Mouse (Mus musculus) liver, postnatal 0 days (tissue): Measurements from ENCODE around the gene Spata20. TPM values are rescaled to one million over a fixed set of nuclear protein-coding genes. Genes with fewer than 3 reads are reported as not detected.

Experiments
- ATAC-seq: fragments of 200-750 bp; cut with Nextera tagmentation; 2 replicates; pipeline ENCODE4 v1.8.0; 2017; ENCODE audit warnings: mild to moderate bottlenecking, moderate library complexity
- DNase-seq: peaks from one replicate; pipeline ENCODE4 v3.0.0-alpha.2; 2016
- H3K27ac ChIP-seq: fragments of 300-500 bp; sonication (generic); 2 replicates; pipeline ENCODE4 v1.5.1; 2014; ENCODE audit warnings: antibody characterized with exemption, moderate library complexity, mild to moderate bottlenecking, low read depth
- H3K27me3 ChIP-seq: fragments of 300-500 bp; sonication (generic); 2 replicates; pipeline ENCODE4 v1.6.1; 2014; ENCODE audit warnings: low read length, control low read depth, mixed read lengths; ENCODE audit not compliant: insufficient read depth
- H3K36me3 ChIP-seq: fragments of 300-500 bp; sonication (generic); replicated peaks from 2 replicates; pipeline ENCODE4 v1.6.1; 2014; ENCODE audit warnings: mild to moderate bottlenecking, control low read depth, low read length, moderate library complexity, mixed read lengths; ENCODE audit not compliant: insufficient read depth
- H3K4me1 ChIP-seq: fragments of 300-500 bp; sonication (generic); 2 replicates; pipeline ENCODE4 v1.6.1; 2014; ENCODE audit warnings: antibody characterized with exemption, mild to moderate bottlenecking, control low read depth; ENCODE audit not compliant: insufficient read depth
- H3K4me2 ChIP-seq: fragments of 300-500 bp; sonication (generic); 2 replicates; pipeline ENCODE4 v1.6.1; 2014; ENCODE audit warnings: low read depth, mild to moderate bottlenecking, low read length, moderate library complexity, mixed read lengths
- H3K4me3 ChIP-seq: fragments of 300-500 bp; sonication (generic); 2 replicates; pipeline ENCODE4 v1.5.1; 2014; ENCODE audit warnings: low read depth, low read length
- H3K9ac ChIP-seq: fragments of 300-500 bp; sonication (generic); replicated peaks from 2 replicates; pipeline ENCODE4 v1.6.1; 2014; ENCODE audit warnings: mild to moderate bottlenecking, moderate library complexity
- H3K9me3 ChIP-seq: fragments of 300-500 bp; sonication (generic); 2 replicates; pipeline ENCODE4 v1.6.1; 2016; ENCODE audit warnings: mild to moderate bottlenecking, control low read depth, low read length, mixed read lengths
- CTCF ChIP-seq: sonication (generic); IDR thresholded peaks from 2 replicates; pipeline ENCODE4 v1.5.1; 2016; ENCODE audit warnings: antibody characterized with exemption, low read depth
- EP300 ChIP-seq: IDR thresholded peaks from 2 replicates; pipeline ENCODE4 v1.6.1; 2016; ENCODE audit warnings: antibody characterized with exemption, low read depth, mild to moderate bottlenecking
- WGBS: fragments of 180-500 bp; shearing (Covaris S2); extraction: QIAGEN DNeasy Blood & Tissue Kit; methylation state at CpG from one replicate; pipeline ENCODE4 v1.1.7; 2014; ENCODE audit not compliant: insufficient replicate concordance; 5-methylcytosine and 5-hydroxymethylcytosine counted together
- polyA plus RNA-seq: library from polyadenylated mRNA; unstranded; fragments of >200 nt; fragmentation: Nextera tagmentation; extraction: Ambion mirVana; gene quantifications from 2 replicates; pipeline ENCODE4 v1.2.1, GENCODE M21; 2015

The Spata20 gene
- polyA plus RNA-seq, 1 experiment from 2014 or later, result not detected

DNA sequence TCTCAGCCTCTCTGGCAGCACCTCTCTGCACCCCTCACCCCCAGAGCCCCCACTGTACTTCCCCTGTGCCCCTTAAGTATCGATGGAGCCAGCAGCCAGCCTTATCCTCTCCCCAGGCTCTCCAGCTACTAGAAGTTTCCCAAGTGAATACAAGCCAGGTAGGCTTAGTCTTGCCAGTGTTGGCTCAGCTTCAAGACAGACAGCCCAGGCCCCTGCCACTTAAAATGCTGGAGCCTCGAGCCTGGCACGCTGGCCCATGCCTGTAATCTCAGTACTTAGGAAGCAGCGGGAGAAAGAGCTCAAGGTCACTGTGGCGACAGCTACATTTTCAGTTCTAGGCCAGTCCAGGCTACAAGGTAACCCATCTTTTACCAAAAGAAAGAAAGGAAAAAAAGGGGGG lies 36.1 kb downstream of the Spata20 start:
- no peaks in the 10 kb centered on the region for H3K36me3 ChIP-seq
- TF ChIP-seq CTCF (no peak), EP300 (no peak)
- H3K4me3 ChIP-seq, result no peak overlapping the region
- 0 out of 2 replicates have a peak, but pooled peaks cover 4% of the 10 kb centered on the region for H3K27me3 ChIP-seq
- no peaks in the 10 kb centered on the region for H3K9me3 ChIP-seq
- DNase-seq (no peak), ATAC-seq (no peak)
- no peak overlapping the region for H3K9ac ChIP-seq
- H3K4me1 ChIP-seq, result no peaks in the 10 kb centered on the region
- no peak overlapping the region for H3K4me2 ChIP-seq
- no peak overlapping the region for H3K27ac ChIP-seq
- WGBS, result 42% methylated on average over 5 of the region's 5 CpGs

DNA sequence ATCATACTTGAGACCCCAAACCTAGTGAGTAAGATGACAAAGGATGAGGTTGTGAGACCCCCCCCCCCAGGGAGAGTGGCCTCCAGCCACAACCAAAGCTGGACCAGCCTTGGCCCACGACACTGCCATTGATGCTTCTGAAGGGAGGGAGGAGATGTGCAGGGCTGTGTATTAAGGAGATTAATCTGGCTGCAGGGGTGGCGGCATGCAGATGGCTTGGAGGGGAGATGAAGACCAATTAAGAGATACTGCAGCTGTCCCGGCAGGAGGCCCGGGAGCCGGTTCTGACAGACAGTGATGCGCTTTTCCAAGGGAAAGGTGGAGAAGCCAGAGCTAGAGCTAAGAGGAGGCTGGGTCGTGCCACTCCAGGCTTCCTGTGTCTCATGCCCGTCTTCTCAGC lies 36.7 kb downstream of the Spata20 start:
- Histone ChIP-seq H3K9ac (no peak overlapping the region), H3K9me3 (no peaks in the 10 kb centered on the region), H3K4me2 (no peak overlapping the region), H3K27ac (no peak overlapping the region), H3K27me3 (0 out of 2 replicates have a peak, but pooled peaks cover 4% of the 10 kb centered on the region), H3K4me3 (no peak overlapping the region), H3K4me1 (no peaks in the 10 kb centered on the region), H3K36me3 (no peaks in the 10 kb centered on the region)
- DNase-seq, result no peak
- TF ChIP-seq CTCF (no peak), EP300 (no peak)
- no peak for ATAC-seq
- WGBS, result 60% methylated on average over 8 of the region's 8 CpGs

- 34% methylated on average over 3 of the region's 3 CpGs for WGBS
Measured at GRCm38 (mm10) chr11:94447017-94447416, 39.0 kb downstream of the Spata20 start.

DNA sequence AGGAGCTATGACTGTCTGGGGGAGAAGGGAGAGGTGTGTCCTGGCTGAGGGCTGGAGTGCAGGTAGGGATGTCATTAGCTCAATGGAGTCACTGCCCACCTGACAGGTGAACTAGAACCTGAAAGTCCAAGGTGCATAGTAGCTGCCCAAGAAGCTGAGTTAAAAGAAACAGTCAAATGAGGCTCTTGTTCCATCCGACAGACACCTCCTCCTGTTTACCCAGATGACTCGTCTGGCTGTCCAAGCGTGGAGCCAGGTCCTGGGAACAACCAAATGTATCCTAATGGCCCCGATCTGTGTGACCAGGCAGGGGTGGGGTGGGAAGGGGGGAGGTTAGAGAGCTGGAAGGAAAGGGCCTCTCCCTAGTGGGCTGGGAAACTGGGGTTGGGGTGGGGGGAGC lies 40.7 kb downstream of the Spata20 start:
- DNase-seq (no peak), ATAC-seq (no peak)
- 40% methylated on average over 4 of the region's 4 CpGs for WGBS
- no peaks in the 10 kb centered on the region for H3K36me3 ChIP-seq
- H3K4me3 ChIP-seq, result no peak overlapping the region
- H3K27ac ChIP-seq, result no peak overlapping the region
- H3K4me1 ChIP-seq, result no peaks in the 10 kb centered on the region
- no peak overlapping the region for H3K4me2 ChIP-seq
- no peaks in the 10 kb centered on the region for H3K9me3 ChIP-seq
- H3K9ac ChIP-seq, result no peak overlapping the region
- TF ChIP-seq EP300 (no peak), CTCF (no peak)
- 0 out of 2 replicates have a peak, but pooled peaks cover 4% of the 10 kb centered on the region for H3K27me3 ChIP-seq

More at GRCm38 (mm10) chr11:94447017-94447416, 39.0 kb downstream of the Spata20 start:
- Histone ChIP-seq H3K4me2 (no peak overlapping the region), H3K4me1 (no peaks in the 10 kb centered on the region), H3K9ac (no peak overlapping the region), H3K9me3 (no peaks in the 10 kb centered on the region), H3K4me3 (no peak overlapping the region), H3K27ac (no peak overlapping the region), H3K36me3 (no peaks in the 10 kb centered on the region), H3K27me3 (0 out of 2 replicates have a peak, but pooled peaks cover 4% of the 10 kb centered on the region)
- DNase-seq (no peak), ATAC-seq (no peak)
- TF ChIP-seq EP300 (no peak), CTCF (no peak)

- ATAC-seq, result no peak
- H3K4me2 ChIP-seq, result no peak overlapping the region
- H3K4me1 ChIP-seq, result no peaks in the 10 kb centered on the region
- H3K27ac ChIP-seq, result no peak overlapping the region
- 63% methylated on average over 5 of the region's 5 CpGs for WGBS
- no peak for DNase-seq
- no peaks in the 10 kb centered on the region for H3K9me3 ChIP-seq
- no peak for TF ChIP-seq EP300
- no peak for TF ChIP-seq CTCF
- no peak overlapping the region for H3K9ac ChIP-seq
- H3K36me3 ChIP-seq, result no peaks in the 10 kb centered on the region
- no peak overlapping the region for H3K4me3 ChIP-seq
- 0 out of 2 replicates have a peak, but pooled peaks cover 4% of the 10 kb centered on the region for H3K27me3 ChIP-seq
Measured at GRCm38 (mm10) chr11:94444829-94445228, 41.1 kb downstream of the Spata20 start.

- Histone ChIP-seq H3K9me3 (no peaks in the 10 kb centered on the region), H3K4me3 (no peak overlapping the region), H3K9ac (no peak overlapping the region), H3K4me2 (no peak overlapping the region), H3K36me3 (no peaks in the 10 kb centered on the region), H3K4me1 (no peaks in the 10 kb centered on the region), H3K27me3 (0 out of 2 replicates have a peak, but pooled peaks cover 4% of the 10 kb centered on the region), H3K27ac (no peak overlapping the region)
- DNase-seq (no peak), ATAC-seq (no peak)
- 80% methylated on average over 9 of the region's 9 CpGs for WGBS
- TF ChIP-seq EP300, result no peak
Measured at GRCm38 (mm10) chr11:94441752-94442151, 44.2 kb downstream of the Spata20 start.

GRCm38 (mm10) chr11:94441122-94441521 lies 44.9 kb downstream of the Spata20 start:
- no peaks in the 10 kb centered on the region for H3K36me3 ChIP-seq
- no peaks in the 10 kb centered on the region for H3K9me3 ChIP-seq
- ATAC-seq (no peak), DNase-seq (no peak)
- no peak overlapping the region for H3K9ac ChIP-seq
- no peak overlapping the region for H3K4me2 ChIP-seq
- no peak for TF ChIP-seq EP300
- TF ChIP-seq CTCF, result no peak
- no peaks in the 10 kb centered on the region for H3K4me1 ChIP-seq
- H3K4me3 ChIP-seq, result no peak overlapping the region
- 61% methylated on average over 7 of the region's 7 CpGs for WGBS
- H3K27ac ChIP-seq, result no peak overlapping the region
- H3K27me3 ChIP-seq, result 0 out of 2 replicates have a peak, but pooled peaks cover 4% of the 10 kb centered on the region
